Mouse (Mus musculus): ENCODE results near the gene L1td1.

DNA sequence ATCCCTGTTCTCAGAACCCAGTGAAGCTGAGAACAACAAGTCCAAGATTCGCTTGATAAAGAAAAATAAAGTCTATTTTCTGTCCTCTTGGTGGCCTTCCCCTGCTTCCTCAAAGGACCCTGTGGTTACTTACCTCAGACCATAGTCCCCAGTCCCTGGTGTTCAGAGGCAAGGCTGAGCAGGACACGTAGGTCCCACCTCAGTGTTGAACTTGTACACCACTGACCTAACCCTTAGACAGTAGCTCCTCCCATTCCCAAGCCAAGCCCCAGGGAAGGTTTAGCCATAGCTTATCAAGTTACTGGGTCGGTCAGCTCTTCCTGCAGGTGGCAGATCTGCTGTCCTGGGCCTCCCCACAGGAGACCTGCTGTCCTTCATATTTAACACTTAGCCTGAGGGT lies 27.6 kb upstream of the L1td1 start:
- TF ChIP-seq CTCF (IDR thresholded peaks at IDR 0.05; ENCODE audit: borderline replicate concordance, insufficient read depth, low read depth, low read length) = no peak
- TF ChIP-seq POLR2A (IDR thresholded peaks at IDR 0.05; ENCODE audit: borderline replicate concordance, insufficient read depth, low read length) = no peak
